Mouse (Mus musculus) embryonic facial prominence, embryonic 10.5 days (tissue): ENCODE results near the gene Satl1. TPM values are rescaled to one million over a fixed set of nuclear protein-coding genes. Genes with fewer than 3 reads are reported as not detected.

Source experiments
- polyA plus RNA-seq: library from polyadenylated mRNA; unstranded; fragments of >200 nt; fragmentation: Nextera tagmentation; extraction: Ambion mirVana; gene quantifications from 2 replicates; pipeline ENCODE4 v1.2.1, GENCODE M21; 2016

The Satl1 gene
- polyA plus RNA-seq, 1 experiment from 2014 or later: 0.10 TPM

Other genes with a start within 250 kb of the Satl1 start
- not detected in 2 replicates for gene 4933403O08Rik, start 167.7 kb downstream of the Satl1 start, polyA plus RNA-seq
- 70.8 and 74.1 TPM in 2 replicates for gene Apool, start 95.4 kb downstream of the Satl1 start, polyA plus RNA-seq
- gene 2010106E10Rik, start 88.5 kb upstream of the Satl1 start, polyA plus RNA-seq: not detected in 2 replicates
- gene Zfp711, start 193.7 kb upstream of the Satl1 start, polyA plus RNA-seq: 20.6 and 21.1 TPM in 2 replicates